Mouse (Mus musculus): ENCODE data around the gene Gm26620. TPM values are rescaled to one million over a fixed set of nuclear protein-coding genes. Genes with fewer than 3 reads are reported as not detected.
A peak's percentile ranks its signal among the peaks of the same experiment; 100 is the strongest.

Gene Gm26620
- 0.32 TPM in 1 of 2 replicates, not detected in the other for polyA plus RNA-seq (2015; fragmentation: Nextera tagmentation; extraction: Ambion mirVana)

DNA sequence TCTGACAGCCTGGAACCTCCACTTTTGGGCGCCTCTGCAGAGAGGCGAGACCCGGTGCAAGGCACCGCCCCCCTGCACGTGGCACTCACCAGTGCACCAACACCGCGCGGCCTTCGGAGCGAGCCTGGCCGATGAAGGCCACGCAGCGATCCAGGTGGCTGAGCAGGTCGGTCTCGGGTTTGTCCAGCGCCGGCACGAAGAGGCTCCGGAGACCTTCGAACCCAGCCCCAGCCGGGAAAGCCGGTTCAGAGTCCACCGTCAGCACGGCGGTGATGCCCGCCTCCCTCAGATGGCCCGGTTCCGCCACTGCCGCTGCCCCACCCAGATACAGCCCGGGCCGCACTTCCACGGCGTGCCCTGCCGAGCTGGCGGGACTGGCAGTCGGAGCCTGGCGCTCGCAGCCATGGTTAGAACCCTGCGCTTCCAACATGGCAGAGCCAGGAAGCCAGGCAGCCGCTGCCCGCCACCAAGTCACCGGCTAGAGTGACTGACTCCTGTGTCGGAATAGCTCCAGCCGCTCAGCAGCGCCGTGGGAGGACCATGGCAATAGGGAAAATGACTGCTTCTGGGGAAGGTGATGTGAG lies at the start of gene Gm26620, which contains the start of gene Dusp12:
Gene Gm26620 (plus strand): TSS at position 88 of the 584 bp plus-strand sequence.
Gene Dusp12 (minus strand): TSS at position 563 of the 584 bp plus-strand sequence.
- Histone ChIP-seq H3K4me1 (replicated peaks) (peaks cover 21% of the 10 kb centered on the region), H3K27ac (peak within 1 kb of the TSS; percentile 87), H3K4me3 (replicated peaks) (peak within 1 kb of the TSS; percentile 94), H3K9me3 (no peaks in the 10 kb centered on the region), H3K9ac (replicated peaks) (peak within 1 kb of the TSS; percentile 94), H3K4me2 (replicated peaks) (peak within 1 kb of the TSS; percentile 81), H3K36me3 (peaks cover 19% of the 10 kb centered on the region), H3K27me3 (no peaks in the 10 kb centered on the region)
- WGBS, result under 1% methylated on average over 46 of the region's 46 CpGs
- ATAC-seq, result peak; percentile 96

DNA sequence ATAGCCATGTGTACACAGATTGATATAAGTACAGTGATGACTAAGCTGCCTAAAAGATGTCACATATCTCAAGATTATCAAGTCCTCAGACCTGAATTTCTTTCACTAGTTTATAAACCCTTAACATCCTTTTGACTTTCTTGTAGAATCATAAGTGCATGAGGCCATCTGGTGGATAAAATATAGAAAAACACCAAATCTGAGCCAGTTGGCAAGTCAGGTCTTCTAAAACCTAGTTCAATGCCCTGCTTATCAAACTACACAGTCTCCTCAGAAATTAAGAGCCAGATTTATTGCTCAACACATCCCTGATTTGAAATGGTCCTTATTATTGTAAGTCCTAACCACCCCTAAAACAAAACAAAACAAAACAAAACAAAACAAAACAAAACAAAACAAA lies 45.2 kb upstream of the Gm26620 start:
- no peak for ATAC-seq
- no peaks in the 10 kb centered on the region for H3K27me3 ChIP-seq
- no peaks in the 10 kb centered on the region for H3K9me3 ChIP-seq
- no peaks in the 10 kb centered on the region for H3K4me1 ChIP-seq (replicated peaks)
- 0 out of 2 replicates have a peak, but pooled peaks cover 6% of the 10 kb centered on the region for H3K36me3 ChIP-seq
- H3K4me3 ChIP-seq (replicated peaks), result no peak overlapping the region
- no peak overlapping the region for H3K9ac ChIP-seq (replicated peaks)
- no peak overlapping the region for H3K27ac ChIP-seq
- no peak overlapping the region for H3K4me2 ChIP-seq (replicated peaks)

DNA sequence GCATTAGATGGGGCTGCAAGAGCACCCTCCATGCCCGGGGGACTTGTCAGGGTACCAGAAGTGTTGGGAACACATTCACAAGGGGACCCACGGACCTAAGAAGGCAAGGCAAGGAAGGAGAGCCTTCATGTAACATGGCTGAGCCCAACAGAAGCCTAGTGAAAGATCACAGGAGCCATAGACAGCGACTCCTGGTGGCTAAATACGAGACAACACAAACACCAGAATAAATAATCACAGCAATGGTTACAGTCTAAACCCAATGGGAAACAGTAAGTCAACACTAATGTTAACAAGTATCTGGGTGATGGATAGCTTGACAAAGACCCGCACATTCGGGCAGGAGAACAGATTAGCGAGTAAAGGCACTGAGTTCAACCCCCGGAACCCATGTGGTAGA lies 40.5 kb upstream of the Gm26620 start:
- Histone ChIP-seq H3K9ac (replicated peaks) (no peak overlapping the region), H3K4me3 (replicated peaks) (no peak overlapping the region), H3K36me3 (peaks cover 17% of the 10 kb centered on the region; the same call in 1 of the 2 replicates), H3K27ac (no peak overlapping the region), H3K4me1 (replicated peaks) (no peaks in the 10 kb centered on the region), H3K4me2 (replicated peaks) (no peak overlapping the region), H3K27me3 (no peaks in the 10 kb centered on the region), H3K9me3 (no peaks in the 10 kb centered on the region)
- 54% methylated on average over 8 of the region's 8 CpGs for WGBS
- ATAC-seq, result no peak

DNA sequence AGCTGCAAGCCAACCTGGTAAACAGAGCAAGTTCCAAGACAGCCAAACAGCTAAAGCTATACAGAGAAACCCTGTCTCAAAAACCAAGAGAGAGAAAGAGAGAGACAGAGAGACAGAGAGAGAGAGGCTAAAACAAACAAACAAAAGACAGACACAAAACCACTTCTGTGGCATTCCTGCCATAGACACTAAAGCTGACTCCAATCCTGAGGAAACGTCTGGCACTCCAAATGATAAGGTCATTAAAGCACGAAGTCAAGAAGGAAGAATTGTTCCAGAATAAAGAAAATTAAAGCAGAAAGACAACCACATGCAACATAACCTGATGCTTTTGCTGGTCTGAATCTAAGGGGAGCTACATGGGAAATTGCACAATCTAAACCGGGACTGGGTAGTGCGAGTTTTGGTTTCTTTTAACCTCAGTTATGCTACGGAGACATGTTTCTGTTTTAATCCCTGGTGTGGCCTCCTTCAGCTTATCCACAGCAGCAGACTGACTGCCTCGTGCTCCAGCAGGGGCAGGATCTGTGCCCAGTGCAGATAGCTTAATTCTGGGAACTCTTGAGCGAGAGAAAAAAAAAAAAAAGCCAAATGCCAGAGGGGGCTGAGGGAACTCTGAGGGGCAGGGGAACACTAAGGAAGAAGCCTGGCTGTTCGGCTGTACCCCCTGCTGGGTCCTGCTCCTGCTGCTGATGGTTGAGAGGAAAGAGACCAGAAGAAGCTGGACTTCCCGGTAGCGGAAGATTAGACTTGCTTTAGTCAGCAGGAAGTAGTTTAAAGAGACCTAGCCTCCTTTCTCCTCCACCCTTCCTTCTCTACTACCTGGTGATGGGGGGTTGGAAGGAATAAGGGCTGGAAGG lies 39.2 kb upstream of the Gm26620 start:
- no peaks in the 10 kb centered on the region for H3K9me3 ChIP-seq
- no peak overlapping the region for H3K9ac ChIP-seq (replicated peaks)
- no peaks in the 10 kb centered on the region for H3K27me3 ChIP-seq
- no peak for ATAC-seq
- H3K4me1 ChIP-seq (replicated peaks), result no peaks in the 10 kb centered on the region
- H3K4me2 ChIP-seq (replicated peaks), result no peak overlapping the region
- WGBS, result 55% methylated on average over 10 of the region's 10 CpGs
- peaks cover 25% of the 10 kb centered on the region for H3K36me3 ChIP-seq
- no peak overlapping the region for H3K4me3 ChIP-seq (replicated peaks)
- H3K27ac ChIP-seq, result no peak overlapping the region

DNA sequence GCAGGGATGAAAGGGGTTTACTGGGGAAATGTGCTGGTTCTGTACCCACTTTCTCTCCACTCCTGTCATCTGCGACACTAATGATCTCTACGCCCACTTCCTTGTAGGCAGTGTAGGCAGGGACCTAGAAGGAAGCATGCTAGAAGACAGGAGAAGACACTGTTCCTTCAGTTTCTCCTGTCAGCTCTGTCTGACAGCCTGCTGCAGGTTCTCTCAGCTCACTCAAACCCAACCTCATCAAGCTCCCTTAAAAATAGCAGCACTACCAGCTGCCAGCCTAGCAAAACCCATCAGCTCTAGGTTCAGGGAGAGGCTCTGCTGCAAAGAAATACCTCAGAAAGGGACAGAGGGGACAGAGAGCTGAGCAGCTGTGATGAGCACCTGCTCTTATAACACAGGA lies 34.9 kb upstream of the Gm26620 start:
- H3K27me3 ChIP-seq, result no peaks in the 10 kb centered on the region
- no peak overlapping the region for H3K9ac ChIP-seq (replicated peaks)
- H3K9me3 ChIP-seq, result no peaks in the 10 kb centered on the region
- H3K4me2 ChIP-seq (replicated peaks), result no peak overlapping the region
- H3K4me3 ChIP-seq (replicated peaks), result no peak overlapping the region
- H3K4me1 ChIP-seq (replicated peaks), result no peaks in the 10 kb centered on the region
- H3K36me3 ChIP-seq, result peaks cover 33% of the 10 kb centered on the region
- no peak for ATAC-seq
- no peak overlapping the region for H3K27ac ChIP-seq
- 87% methylated on average over 2 of the region's 2 CpGs for WGBS

DNA sequence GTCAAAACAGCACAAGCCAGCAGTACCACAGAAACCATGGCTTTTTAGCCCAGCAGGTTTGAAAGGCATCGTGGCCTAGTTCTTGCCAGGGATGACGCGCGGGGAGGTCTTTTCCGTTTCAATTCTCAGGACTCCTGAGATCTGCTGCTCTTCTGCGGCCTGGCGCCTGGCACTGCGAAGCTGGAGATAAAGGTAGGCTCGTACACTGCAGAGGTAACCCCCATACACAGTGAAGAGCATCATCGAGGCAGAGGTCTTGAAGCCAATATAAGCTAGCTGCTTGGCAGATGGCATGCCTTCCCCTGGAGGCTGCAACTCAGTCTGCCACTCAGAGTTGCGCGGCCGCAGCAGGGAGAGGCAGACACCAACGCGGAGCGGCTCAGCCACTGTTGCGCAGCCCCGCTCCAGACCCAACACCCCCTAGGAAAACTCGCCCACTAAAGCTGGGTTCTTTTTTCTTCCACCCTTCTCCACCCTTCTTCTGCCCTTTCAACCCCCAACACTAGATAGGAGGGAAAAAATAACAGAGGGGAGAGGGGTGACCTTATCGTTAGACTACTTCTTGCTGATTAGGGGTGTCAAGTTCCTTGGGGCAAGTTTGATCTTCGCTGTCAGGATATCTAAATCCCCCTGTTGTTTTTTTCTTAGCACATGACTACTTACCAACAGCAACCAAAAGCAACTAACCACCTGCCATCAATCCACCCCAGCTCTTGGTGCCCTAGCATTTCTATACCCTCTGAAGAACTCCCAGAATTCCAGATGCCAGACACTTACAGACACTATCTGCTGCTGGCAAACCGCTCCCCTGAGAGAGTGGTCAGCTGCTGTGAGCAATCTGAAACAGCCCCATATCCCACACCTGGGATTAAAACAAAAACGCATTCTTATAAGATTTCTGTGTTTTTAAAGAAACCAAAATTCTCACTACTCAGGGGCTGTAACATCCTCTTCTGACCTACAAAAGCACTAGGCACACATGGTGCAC lies 33.9 kb upstream of the Gm26620 start:
- ATAC-seq, result no peak
- Histone ChIP-seq H3K27me3 (no peaks in the 10 kb centered on the region), H3K4me2 (replicated peaks) (no peak overlapping the region), H3K4me1 (replicated peaks) (no peaks in the 10 kb centered on the region), H3K4me3 (replicated peaks) (no peak overlapping the region), H3K9ac (replicated peaks) (no peak overlapping the region), H3K27ac (no peak overlapping the region), H3K9me3 (no peaks in the 10 kb centered on the region), H3K36me3 (peaks cover 28% of the 10 kb centered on the region)
- 93% methylated on average over 23 of the region's 23 CpGs for WGBS

DNA sequence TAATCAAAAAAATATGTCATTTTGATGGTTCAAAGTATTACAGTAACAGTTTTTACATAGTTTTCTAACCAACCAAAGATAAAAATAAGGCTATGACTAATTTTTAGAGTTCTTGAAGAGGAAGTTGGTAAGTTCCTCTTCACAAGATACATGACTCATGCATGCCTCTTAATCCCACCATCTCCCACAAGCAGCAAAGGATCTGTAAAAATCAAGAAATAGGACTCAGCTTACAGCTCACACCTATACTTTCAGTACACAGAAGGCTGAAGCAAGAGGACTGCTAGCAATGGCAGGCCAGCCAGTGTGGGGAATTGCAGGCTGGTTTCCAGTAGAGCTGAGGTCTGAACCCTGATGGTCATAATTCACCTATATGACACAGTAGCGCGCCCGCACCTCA lies 31.3 kb upstream of the Gm26620 start:
- Histone ChIP-seq H3K4me2 (replicated peaks) (no peak overlapping the region), H3K36me3 (peaks cover 23% of the 10 kb centered on the region), H3K9me3 (no peaks in the 10 kb centered on the region), H3K9ac (replicated peaks) (no peak overlapping the region), H3K4me1 (replicated peaks) (no peaks in the 10 kb centered on the region), H3K27ac (no peak overlapping the region), H3K27me3 (no peaks in the 10 kb centered on the region), H3K4me3 (replicated peaks) (no peak overlapping the region)
- 97% methylated on average over 3 of the region's 3 CpGs for WGBS
- ATAC-seq, result no peak

DNA sequence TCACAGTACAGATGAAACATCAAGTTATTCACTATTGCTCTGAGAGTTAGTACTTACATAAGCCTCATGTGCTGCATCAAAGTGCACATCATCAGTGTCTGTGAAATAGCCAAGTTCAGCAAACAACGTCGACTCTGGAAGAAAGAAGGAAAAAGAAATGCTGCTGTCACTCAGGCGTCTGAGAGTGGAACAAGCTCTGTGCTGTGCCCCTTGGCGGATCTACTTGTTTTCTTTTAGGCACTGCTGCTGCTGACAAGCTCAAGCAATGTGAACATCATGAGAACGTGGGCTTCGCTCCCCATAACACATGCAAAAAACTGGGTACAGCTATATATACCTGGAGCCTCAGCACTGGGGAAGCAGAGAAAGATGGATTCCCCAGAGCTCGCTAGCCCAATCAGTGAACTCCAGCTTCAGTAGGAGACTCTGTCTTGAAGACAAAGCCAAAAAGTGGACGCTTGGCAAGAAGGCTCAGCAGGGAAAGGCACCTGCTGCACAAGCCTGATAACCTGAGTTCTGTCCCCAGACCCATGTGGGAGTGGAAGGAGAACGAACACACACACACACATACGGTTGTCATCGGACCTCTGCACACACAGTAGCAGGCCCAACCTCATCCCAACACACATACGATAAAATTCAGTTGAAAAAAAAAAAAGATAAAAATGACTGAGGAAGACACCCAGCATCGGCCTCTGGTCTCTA lies 29.7 kb upstream of the Gm26620 start:
- ATAC-seq, result no peak
- Histone ChIP-seq H3K9me3 (no peaks in the 10 kb centered on the region), H3K27me3 (no peaks in the 10 kb centered on the region), H3K27ac (no peak overlapping the region), H3K4me3 (replicated peaks) (no peak overlapping the region), H3K4me1 (replicated peaks) (no peaks in the 10 kb centered on the region), H3K9ac (replicated peaks) (no peak overlapping the region), H3K4me2 (replicated peaks) (no peak overlapping the region), H3K36me3 (peaks cover 15% of the 10 kb centered on the region)
- 89% methylated on average over 13 of the region's 13 CpGs for WGBS

DNA sequence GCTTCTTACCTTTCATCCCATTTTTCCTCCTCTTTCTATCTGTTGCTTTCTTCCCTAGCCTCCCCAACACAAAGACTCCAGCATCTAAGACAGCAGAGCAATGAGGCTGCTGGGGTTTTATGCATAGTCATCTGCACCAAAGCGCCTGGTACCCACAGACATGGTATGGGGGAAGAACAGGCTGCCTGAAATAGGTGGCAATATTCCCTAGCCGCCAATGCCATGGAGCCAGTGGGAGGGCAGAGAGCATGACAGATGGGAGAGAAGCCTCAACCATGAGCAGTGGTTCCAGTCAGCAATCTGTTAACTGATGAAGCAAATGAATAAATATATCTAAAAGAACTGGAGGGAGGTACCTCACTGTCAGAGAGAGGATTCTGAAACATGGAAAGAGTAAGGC lies 27.5 kb upstream of the Gm26620 start:
- no peaks in the 10 kb centered on the region for H3K4me1 ChIP-seq (replicated peaks)
- ATAC-seq, result no peak
- peaks cover 8% of the 10 kb centered on the region; the same call in 1 of the 2 replicates for H3K36me3 ChIP-seq
- no peak overlapping the region for H3K9ac ChIP-seq (replicated peaks)
- no peak overlapping the region for H3K27ac ChIP-seq
- no peaks in the 10 kb centered on the region for H3K9me3 ChIP-seq
- WGBS, result 85% methylated on average over 2 of the region's 2 CpGs
- no peaks in the 10 kb centered on the region for H3K27me3 ChIP-seq
- no peak overlapping the region for H3K4me2 ChIP-seq (replicated peaks)
- H3K4me3 ChIP-seq (replicated peaks), result no peak overlapping the region

DNA sequence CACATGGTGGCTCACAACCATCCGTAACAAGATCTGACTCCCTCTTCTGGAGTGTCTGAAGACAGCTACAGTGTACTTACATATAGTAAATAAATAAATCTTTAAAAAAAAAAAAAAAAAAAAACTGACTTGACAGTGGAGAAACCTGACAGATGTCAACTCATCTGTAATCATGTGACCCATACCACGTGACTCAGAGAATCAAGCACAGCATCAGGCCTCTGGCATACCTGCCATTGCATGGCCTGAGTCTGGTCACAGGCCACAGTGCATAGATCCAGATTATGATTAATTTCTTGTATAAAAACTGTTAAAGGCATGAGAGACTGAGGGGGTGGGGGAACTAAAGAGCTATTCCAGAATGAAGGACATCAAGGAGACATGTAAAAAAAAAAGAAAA lies 26.0 kb upstream of the Gm26620 start:
- Histone ChIP-seq H3K27me3 (no peaks in the 10 kb centered on the region), H3K36me3 (no peaks in the 10 kb centered on the region), H3K4me2 (replicated peaks) (no peak overlapping the region), H3K4me3 (replicated peaks) (no peak overlapping the region), H3K4me1 (replicated peaks) (no peaks in the 10 kb centered on the region), H3K27ac (no peak overlapping the region), H3K9ac (replicated peaks) (no peak overlapping the region), H3K9me3 (no peaks in the 10 kb centered on the region)
- ATAC-seq, result no peak
- WGBS, result 76% methylated on average over 2 of the region's 2 CpGs

DNA sequence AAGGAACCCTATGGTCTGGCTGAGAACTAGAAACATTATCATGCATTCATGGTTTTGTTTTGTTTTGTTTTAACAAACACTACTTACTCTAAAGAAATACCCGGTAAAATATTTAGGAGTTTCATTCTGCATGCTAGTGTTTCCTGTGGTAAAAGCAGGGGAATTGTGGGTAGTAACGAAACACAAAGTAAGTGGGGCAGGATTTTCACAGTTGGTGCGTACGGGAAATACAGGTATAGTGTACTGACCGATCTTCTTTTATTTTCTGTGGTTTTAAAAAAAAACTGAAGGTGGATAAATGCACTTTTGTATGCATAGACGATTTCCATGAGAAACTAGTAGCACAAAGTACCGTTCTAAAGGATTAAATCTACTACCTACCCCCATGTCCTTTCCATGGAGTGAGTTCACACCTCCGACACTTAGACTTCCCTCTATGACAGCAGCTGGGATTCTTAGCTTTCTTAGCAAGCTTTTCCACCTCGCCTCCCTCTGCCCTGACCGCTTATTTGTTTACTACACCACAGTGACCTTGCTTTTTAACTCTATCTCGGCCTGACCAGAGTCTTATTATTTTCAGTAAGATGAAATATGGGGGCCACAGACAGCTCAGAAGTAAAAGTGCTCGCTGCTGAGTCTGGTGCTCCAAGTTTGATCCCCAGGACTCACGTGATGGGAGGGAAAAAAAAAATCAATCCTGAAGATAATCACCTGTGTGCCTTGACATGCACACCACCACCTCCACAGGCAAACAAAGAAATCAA lies 23.0 kb upstream of the Gm26620 start:
- WGBS, result 86% methylated on average over 13 of the region's 13 CpGs
- H3K27ac ChIP-seq, result no peak overlapping the region
- H3K4me1 ChIP-seq (replicated peaks), result peaks cover 11% of the 10 kb centered on the region
- no peaks in the 10 kb centered on the region for H3K36me3 ChIP-seq
- no peak overlapping the region for H3K9ac ChIP-seq (replicated peaks)
- no peak overlapping the region for H3K4me3 ChIP-seq (replicated peaks)
- H3K27me3 ChIP-seq, result no peaks in the 10 kb centered on the region
- H3K9me3 ChIP-seq, result no peaks in the 10 kb centered on the region
- H3K4me2 ChIP-seq (replicated peaks), result no peak overlapping the region
- no peak for ATAC-seq

Data from midbrain, embryonic 13.5 days (tissue).